Mouse (Mus musculus): Measurements from ENCODE around the gene Rpl7a. TPM values are rescaled to one million over a fixed set of nuclear protein-coding genes. Genes with fewer than 3 reads are reported as not detected.

The Rpl7a gene
- total RNA-seq, 2 experiments from 2014 or later = 357 to 488 TPM

DNA sequence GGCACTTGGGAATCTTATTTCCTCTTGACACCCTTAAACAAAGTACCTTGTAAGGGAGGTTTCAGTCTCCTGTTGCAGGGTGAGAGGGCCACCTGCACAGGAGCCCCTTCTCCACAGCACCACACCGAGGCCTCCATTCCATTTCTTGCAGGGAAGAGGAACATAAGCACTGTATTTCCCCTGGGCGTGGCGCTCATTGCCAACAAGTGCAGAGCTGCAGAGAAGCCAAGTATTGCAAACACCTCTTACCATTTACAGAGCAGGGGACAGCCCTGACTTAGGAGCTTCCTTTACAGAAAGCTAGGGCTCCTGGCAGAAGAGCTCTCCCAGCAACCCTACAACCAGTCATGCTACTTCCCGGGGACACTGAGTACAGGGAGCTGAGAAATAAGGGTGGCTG is 41.6 kb downstream of the Rpl7a start:
- ATAC-seq (replicated peaks; ENCODE audit: low FRiP score, poor library complexity, severe bottlenecking) = no peak

DNA sequence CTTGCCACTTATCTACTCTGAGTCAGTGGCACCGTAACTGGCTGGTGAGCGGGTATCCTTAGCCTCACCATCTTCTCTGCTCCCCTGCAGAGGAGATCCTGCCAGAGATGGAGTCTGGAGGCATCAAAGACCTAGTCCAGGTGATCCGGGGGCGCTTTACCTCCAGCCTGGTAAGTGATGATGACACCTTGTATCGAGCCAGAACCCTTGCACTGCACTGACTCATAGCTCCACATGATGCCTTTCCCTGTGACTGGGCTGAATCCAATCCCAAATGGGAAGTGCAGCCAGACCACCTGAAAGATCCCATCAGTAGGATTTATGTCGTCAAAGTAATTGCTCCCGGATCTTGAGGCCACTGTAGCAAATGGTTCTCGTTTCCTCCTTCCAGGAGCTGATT is 42.3 kb downstream of the Rpl7a start:
- no peak for ATAC-seq (replicated peaks; ENCODE audit: low FRiP score, poor library complexity, severe bottlenecking)

DNA sequence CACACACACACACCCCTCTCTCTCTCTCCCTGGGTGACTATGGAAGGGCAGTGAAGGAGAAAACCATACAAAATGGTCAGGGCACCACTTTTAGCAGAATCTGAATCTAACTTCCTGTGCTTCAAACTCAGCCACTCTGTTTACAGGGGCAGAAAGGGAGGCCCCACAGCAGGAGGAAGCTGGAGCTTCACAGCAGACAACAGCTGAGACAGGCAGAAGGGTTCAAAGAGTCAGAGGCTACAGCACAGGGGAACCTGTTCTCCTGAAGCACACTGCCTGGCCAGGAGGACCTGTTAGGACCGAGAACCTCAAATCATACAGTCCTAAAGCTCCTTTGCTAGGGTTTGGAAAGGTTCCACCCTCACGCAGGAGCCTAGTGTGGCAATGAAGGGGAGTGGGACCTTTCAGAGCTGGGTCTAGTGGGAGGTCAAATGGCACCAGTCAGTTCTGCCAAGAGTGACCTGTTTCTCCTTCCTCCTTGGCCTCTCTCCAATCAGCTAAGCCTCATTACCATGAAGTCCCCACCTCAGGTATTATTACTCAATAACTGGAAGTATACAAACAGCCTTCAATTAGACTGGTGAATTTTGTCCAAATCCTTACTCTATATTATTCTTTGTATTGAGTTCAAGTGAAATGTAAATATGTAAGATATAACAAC is 44.3 kb downstream of the Rpl7a start:
- ATAC-seq (replicated peaks; ENCODE audit: low FRiP score, poor library complexity, severe bottlenecking) = no peak

DNA sequence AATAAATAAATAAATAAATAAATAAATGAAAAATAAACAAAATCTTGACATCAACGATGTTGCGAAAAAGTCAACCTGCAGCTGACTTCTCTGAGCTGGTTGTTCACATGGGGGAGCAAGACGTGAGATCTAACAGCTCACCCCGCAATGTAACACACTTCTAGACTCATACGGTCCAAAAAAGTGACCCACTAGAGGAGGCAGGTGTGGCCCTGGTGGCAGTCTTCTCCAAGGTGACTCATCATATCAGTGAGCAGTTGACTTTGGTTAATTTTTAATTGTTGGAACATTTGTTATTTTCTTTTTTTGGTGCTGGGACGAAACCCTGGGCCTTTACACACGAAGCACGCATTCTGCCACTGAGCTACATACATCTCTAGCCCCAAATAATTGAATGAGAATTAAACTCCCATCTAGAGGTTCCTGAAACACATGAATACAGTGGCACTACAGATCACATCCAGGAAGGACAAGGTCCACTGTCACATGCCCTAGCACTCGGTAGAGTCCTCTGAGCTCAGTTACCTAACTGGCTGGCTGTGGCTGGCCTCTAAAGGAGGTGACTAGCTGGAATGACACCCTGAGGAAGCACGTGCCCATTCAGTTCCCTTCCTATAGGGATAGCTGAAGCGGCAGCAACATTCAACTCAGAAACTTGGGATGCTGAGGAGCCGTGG is 46.4 kb downstream of the Rpl7a start:
- no peak for ATAC-seq (replicated peaks; ENCODE audit: low FRiP score, poor library complexity, severe bottlenecking)

DNA sequence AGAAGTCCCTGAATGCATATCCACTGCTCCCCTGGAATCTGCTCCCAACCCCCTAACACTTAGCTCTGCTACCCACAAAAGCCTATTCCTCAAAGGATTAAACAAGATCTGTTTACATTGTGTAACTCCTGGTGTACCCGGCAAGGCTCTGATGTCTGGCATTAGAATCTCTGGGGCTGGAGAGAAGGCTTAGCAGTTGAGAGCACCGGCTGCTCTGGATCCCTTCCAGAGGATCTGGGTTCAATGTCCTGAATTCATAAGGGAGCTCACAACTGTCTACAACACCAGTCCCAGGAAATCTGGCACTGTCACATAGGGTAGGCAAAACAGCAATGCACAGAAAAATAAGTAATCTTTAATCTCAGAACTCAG is 46.9 kb downstream of the Rpl7a start:
- no peak for ATAC-seq (replicated peaks; ENCODE audit: low FRiP score, poor library complexity, severe bottlenecking)

DNA sequence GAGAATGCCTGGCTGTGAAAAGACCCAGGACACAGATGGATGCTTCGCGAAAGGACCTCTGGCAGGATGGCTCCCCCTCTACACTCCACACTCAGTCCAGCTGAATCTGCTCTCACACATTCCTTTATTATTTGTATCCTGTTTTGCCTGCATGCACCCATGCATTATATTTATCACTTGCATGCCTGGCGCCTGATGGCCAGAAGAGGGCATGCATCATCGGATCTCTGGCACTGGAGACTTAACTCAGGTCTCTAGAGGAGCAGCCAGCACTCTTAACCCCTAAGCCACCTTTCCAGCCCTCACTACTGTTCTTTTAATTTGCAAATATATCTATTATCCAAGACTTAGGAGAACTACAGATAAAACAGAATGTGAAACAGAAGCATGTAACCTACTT is 50.2 kb downstream of the Rpl7a start:
- ATAC-seq (replicated peaks; ENCODE audit: low FRiP score, poor library complexity, severe bottlenecking) = no peak

Other genes with a start within 250 kb of the Rpl7a start
- gene Lcn4, start 239.5 kb upstream of the Rpl7a start, total RNA-seq (2015; ENCODE audit: low replicate concordance) = not detected in 2 replicates
- gene Lcn4, start 239.5 kb upstream of the Rpl7a start, total RNA-seq (2017; ENCODE audit: low replicate concordance) = not detected in 2 replicates
- gene Abo, start 45.8 kb upstream of the Rpl7a start, total RNA-seq (2015; ENCODE audit: low replicate concordance) = not detected in 2 replicates
- gene Abo, start 45.8 kb upstream of the Rpl7a start, total RNA-seq (2017; ENCODE audit: low replicate concordance) = not detected in 2 replicates
- 2.1 and 6.1 TPM in 2 replicates for gene Surf6, start 7.9 kb upstream of the Rpl7a start, total RNA-seq (2015; ENCODE audit: low replicate concordance)
- gene Surf6, start 7.9 kb upstream of the Rpl7a start, total RNA-seq (2017; ENCODE audit: low replicate concordance) = 7.4 and 7.6 TPM in 2 replicates
- gene Med22, start 87 bp upstream of the Rpl7a start, total RNA-seq (2015; ENCODE audit: low replicate concordance) = 1.3 and 4.4 TPM in 2 replicates
- 6.0 and 10.6 TPM in 2 replicates for gene Med22, start 87 bp upstream of the Rpl7a start, total RNA-seq (2017; ENCODE audit: low replicate concordance)
- 14.4 and 16.9 TPM in 2 replicates for gene Surf2, start 5.6 kb downstream of the Rpl7a start, total RNA-seq (2015; ENCODE audit: low replicate concordance)
- gene Surf2, start 5.6 kb downstream of the Rpl7a start, total RNA-seq (2017; ENCODE audit: low replicate concordance) = 4.2 and 15.0 TPM in 2 replicates
- gene Surf1, start 5.8 kb downstream of the Rpl7a start, total RNA-seq (2015; ENCODE audit: low replicate concordance) = 9.6 and 34.7 TPM in 2 replicates
- 17.5 and 20.1 TPM in 2 replicates for gene Surf1, start 5.8 kb downstream of the Rpl7a start, total RNA-seq (2017; ENCODE audit: low replicate concordance)
- gene Surf4, start 23.2 kb downstream of the Rpl7a start, total RNA-seq (2015; ENCODE audit: low replicate concordance) = 24.4 and 25.7 TPM in 2 replicates
- 18.8 and 21.4 TPM in 2 replicates for gene Surf4, start 23.2 kb downstream of the Rpl7a start, total RNA-seq (2017; ENCODE audit: low replicate concordance)
- not detected in 2 replicates for gene Stkld1, start 23.3 kb downstream of the Rpl7a start, total RNA-seq (2015; ENCODE audit: low replicate concordance)
- not detected in 2 replicates for gene Stkld1, start 23.3 kb downstream of the Rpl7a start, total RNA-seq (2017; ENCODE audit: low replicate concordance)
- 2.9 and 4.8 TPM in 2 replicates for gene Rexo4, start 53.6 kb downstream of the Rpl7a start, total RNA-seq (2015; ENCODE audit: low replicate concordance)
- gene Rexo4, start 53.6 kb downstream of the Rpl7a start, total RNA-seq (2017; ENCODE audit: low replicate concordance) = 17.0 and 24.2 TPM in 2 replicates
- gene Adamts13, start 62.7 kb downstream of the Rpl7a start, total RNA-seq (2015; ENCODE audit: low replicate concordance) = 0.19 and 0.42 TPM in 2 replicates
- gene Adamts13, start 62.7 kb downstream of the Rpl7a start, total RNA-seq (2017; ENCODE audit: low replicate concordance) = 0.28 and 0.77 TPM in 2 replicates
- 1.2 and 4.4 TPM in 2 replicates for gene Cacfd1, start 99.2 kb downstream of the Rpl7a start, total RNA-seq (2015; ENCODE audit: low replicate concordance)
- 2.8 and 14.5 TPM in 2 replicates for gene Cacfd1, start 99.2 kb downstream of the Rpl7a start, total RNA-seq (2017; ENCODE audit: low replicate concordance)
- gene Slc2a6, start 117.2 kb downstream of the Rpl7a start, total RNA-seq (2015; ENCODE audit: low replicate concordance) = 1.2 and 2.5 TPM in 2 replicates
- gene Slc2a6, start 117.2 kb downstream of the Rpl7a start, total RNA-seq (2017; ENCODE audit: low replicate concordance) = 0.56 and 1.9 TPM in 2 replicates
- gene Mymk, start 161.4 kb downstream of the Rpl7a start, total RNA-seq (2015; ENCODE audit: low replicate concordance) = not detected in 2 replicates
- not detected in 2 replicates for gene Mymk, start 161.4 kb downstream of the Rpl7a start, total RNA-seq (2017; ENCODE audit: low replicate concordance)
- not detected in 2 replicates for gene Adamtsl2, start 168.6 kb downstream of the Rpl7a start, total RNA-seq (2015; ENCODE audit: low replicate concordance)
- gene Adamtsl2, start 168.6 kb downstream of the Rpl7a start, total RNA-seq (2017; ENCODE audit: low replicate concordance) = not detected in 2 replicates
- not detected in 2 replicates for gene Fam163b, start 231.7 kb downstream of the Rpl7a start, total RNA-seq (2015; ENCODE audit: low replicate concordance)
- gene Fam163b, start 231.7 kb downstream of the Rpl7a start, total RNA-seq (2017; ENCODE audit: low replicate concordance) = not detected in 2 replicates

Measured in erythroblast, adult 5-6 weeks (primary cell).